Mouse (Mus musculus): ENCODE measurements at regions not wholly inside any gene's neighbourhood (a gene's known extent, or its start where the extent isn't known, plus 50 kb on each side); places are given as distances from the start of the nearest gene placed in this dataset.

DNA sequence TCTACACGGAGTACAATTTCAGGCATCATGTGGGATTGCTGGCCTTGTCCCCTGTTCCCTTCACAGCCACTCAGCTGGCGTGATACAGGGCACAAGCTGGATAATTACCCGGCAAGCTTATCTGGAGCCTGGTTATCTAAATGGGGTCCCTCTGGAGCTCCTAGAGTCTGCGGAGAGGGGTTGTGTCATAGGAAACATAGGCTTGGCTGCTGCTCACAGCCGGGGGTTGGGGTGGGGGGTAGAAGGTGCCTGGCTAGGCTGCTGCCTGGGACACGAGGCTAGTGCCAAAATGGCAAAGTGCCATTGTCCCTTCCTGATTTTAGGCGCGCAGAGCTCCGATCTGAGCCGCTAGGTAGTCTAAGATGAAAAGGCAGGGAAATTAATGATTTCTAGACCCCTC is 88.6 kb downstream of the Phlda1 start:
- TF ChIP-seq TAL1 (IDR thresholded peaks at IDR 0.05; ENCODE audit: low read length) (no peak), GATA1 (IDR thresholded peaks at IDR 0.05; ENCODE audit: low read length) (no peak)
